Mouse (Mus musculus): Measurements from ENCODE around the gene Dus3l. TPM values are rescaled to one million over a fixed set of nuclear protein-coding genes. Genes with fewer than 3 reads are reported as not detected.

The Dus3l gene
- polyA plus RNA-seq, 1 experiment from 2014 or later = 42.3 TPM

- Histone ChIP-seq H3K27ac (ENCODE audit: low read depth) (no peak overlapping the region), H3K4me3 (ENCODE audit: low read depth, low read length) (no peak overlapping the region), H3K27me3 (ENCODE audit: insufficient read depth, low read length) (no peaks in the 10 kb centered on the region), H3K36me3 (ENCODE audit: insufficient read depth) (no peaks in the 10 kb centered on the region), H3K9ac (no peak overlapping the region), H3K4me2 (no peak overlapping the region), H3K4me1 (ENCODE audit: insufficient read depth) (no peaks in the 10 kb centered on the region), H3K9me3 (ENCODE audit: low read depth, low read length) (no peaks in the 10 kb centered on the region)
- 75% methylated on average over 10 of the region's 10 CpGs for WGBS
- ATAC-seq (ENCODE audit: insufficient read depth) (no peak), DNase-seq (no peak)
- no peak for TF ChIP-seq CTCF (IDR thresholded peaks at IDR 0.05; ENCODE audit: low read depth)
These were observed 26.3 kb upstream of the Dus3l start for GRCm38 (mm10) chr17:56738221-56738620.

GRCm38 (mm10) chr17:56740118-56740787 is 24.3 kb upstream of the Dus3l start:
- no peak for ATAC-seq (ENCODE audit: insufficient read depth)
- H3K4me1 ChIP-seq (ENCODE audit: insufficient read depth) = no peaks in the 10 kb centered on the region
- 68% methylated on average over 17 of the region's 17 CpGs for WGBS
- DNase-seq = no peak
- no peak overlapping the region for H3K4me3 ChIP-seq (ENCODE audit: low read depth, low read length)
- H3K27ac ChIP-seq (ENCODE audit: low read depth) = no peak overlapping the region
- H3K4me2 ChIP-seq = no peak overlapping the region
- no peaks in the 10 kb centered on the region for H3K27me3 ChIP-seq (ENCODE audit: insufficient read depth, low read length)
- H3K9ac ChIP-seq = no peak overlapping the region
- no peaks in the 10 kb centered on the region for H3K9me3 ChIP-seq (ENCODE audit: low read depth, low read length)
- TF ChIP-seq CTCF (IDR thresholded peaks at IDR 0.05; ENCODE audit: low read depth) = no peak
- no peaks in the 10 kb centered on the region for H3K36me3 ChIP-seq (ENCODE audit: insufficient read depth)

- no peak for DNase-seq
- TF ChIP-seq CTCF (IDR thresholded peaks at IDR 0.05; ENCODE audit: low read depth) = no peak
- Histone ChIP-seq H3K4me3 (ENCODE audit: low read depth, low read length) (no peak overlapping the region), H3K36me3 (ENCODE audit: insufficient read depth) (no peaks in the 10 kb centered on the region), H3K27ac (ENCODE audit: low read depth) (no peak overlapping the region), H3K4me1 (ENCODE audit: insufficient read depth) (no peaks in the 10 kb centered on the region), H3K27me3 (ENCODE audit: insufficient read depth, low read length) (no peaks in the 10 kb centered on the region), H3K9me3 (ENCODE audit: low read depth, low read length) (no peaks in the 10 kb centered on the region), H3K9ac (no peak overlapping the region), H3K4me2 (no peak overlapping the region)
- peak; percentile 38; the same call in 1 of the 2 replicates for ATAC-seq (ENCODE audit: insufficient read depth)
- WGBS = 64% methylated on average over 17 of the region's 17 CpGs
These were observed 23.8 kb upstream of the Dus3l start for GRCm38 (mm10) chr17:56740788-56741160.

- no peaks in the 10 kb centered on the region for H3K27me3 ChIP-seq (ENCODE audit: insufficient read depth, low read length)
- ATAC-seq (ENCODE audit: insufficient read depth) = no peak
- H3K9ac ChIP-seq = no peak overlapping the region
- no peak overlapping the region for H3K27ac ChIP-seq (ENCODE audit: low read depth)
- no peak overlapping the region for H3K4me3 ChIP-seq (ENCODE audit: low read depth, low read length)
- no peaks in the 10 kb centered on the region for H3K36me3 ChIP-seq (ENCODE audit: insufficient read depth)
- no peaks in the 10 kb centered on the region for H3K9me3 ChIP-seq (ENCODE audit: low read depth, low read length)
- no peak overlapping the region for H3K4me2 ChIP-seq
- 39% methylated on average over 5 of the region's 5 CpGs for WGBS
- no peak for DNase-seq
- no peaks in the 10 kb centered on the region for H3K4me1 ChIP-seq (ENCODE audit: insufficient read depth)
- no peak for TF ChIP-seq CTCF (IDR thresholded peaks at IDR 0.05; ENCODE audit: low read depth)
These were observed 20.4 kb upstream of the Dus3l start for GRCm38 (mm10) chr17:56744173-56744572.

- no peak for TF ChIP-seq CTCF (IDR thresholded peaks at IDR 0.05; ENCODE audit: low read depth)
- Histone ChIP-seq H3K4me2 (peak overlapping the region; percentile 54), H3K9me3 (ENCODE audit: low read depth, low read length) (no peaks in the 10 kb centered on the region), H3K36me3 (ENCODE audit: insufficient read depth) (no peaks in the 10 kb centered on the region), H3K9ac (peak overlapping the region; percentile 16; the same call in 1 of the 2 replicates), H3K4me3 (ENCODE audit: low read depth, low read length) (peak overlapping the region; percentile 28; the same call in 1 of the 2 replicates), H3K27me3 (ENCODE audit: insufficient read depth, low read length) (peaks cover 60% of the 10 kb centered on the region), H3K4me1 (ENCODE audit: insufficient read depth) (no peaks in the 10 kb centered on the region; the same call in 1 of the 2 replicates), H3K27ac (ENCODE audit: low read depth) (no peak overlapping the region)
- DNase-seq (peak; percentile 80), ATAC-seq (ENCODE audit: insufficient read depth) (peak; percentile 52)
- 20% methylated on average over 71 of the region's 71 CpGs for WGBS
These were observed 13.0 kb upstream of the Dus3l start for GRCm38 (mm10) chr17:56751404-56752072.

GRCm38 (mm10) chr17:56753452-56753851 is 11.1 kb upstream of the Dus3l start:
- Histone ChIP-seq H3K4me1 (ENCODE audit: insufficient read depth) (no peaks in the 10 kb centered on the region; the same call in 1 of the 2 replicates), H3K4me2 (peak overlapping the region; percentile 15; the same call in 1 of the 2 replicates), H3K4me3 (ENCODE audit: low read depth, low read length) (no peak overlapping the region), H3K27me3 (ENCODE audit: insufficient read depth, low read length) (peaks cover 73% of the 10 kb centered on the region), H3K36me3 (ENCODE audit: insufficient read depth) (no peaks in the 10 kb centered on the region), H3K9me3 (ENCODE audit: low read depth, low read length) (no peaks in the 10 kb centered on the region), H3K27ac (ENCODE audit: low read depth) (no peak overlapping the region), H3K9ac (no peak overlapping the region)
- DNase-seq (no peak), ATAC-seq (ENCODE audit: insufficient read depth) (no peak)
- 27% methylated on average over 15 of the region's 15 CpGs for WGBS
- TF ChIP-seq CTCF (IDR thresholded peaks at IDR 0.05; ENCODE audit: low read depth) = no peak

Measured in lung, embryonic 14.5 days (tissue).